ENCODE assay signal across 13 mouse cellular contexts in the genomic region with DNA sequence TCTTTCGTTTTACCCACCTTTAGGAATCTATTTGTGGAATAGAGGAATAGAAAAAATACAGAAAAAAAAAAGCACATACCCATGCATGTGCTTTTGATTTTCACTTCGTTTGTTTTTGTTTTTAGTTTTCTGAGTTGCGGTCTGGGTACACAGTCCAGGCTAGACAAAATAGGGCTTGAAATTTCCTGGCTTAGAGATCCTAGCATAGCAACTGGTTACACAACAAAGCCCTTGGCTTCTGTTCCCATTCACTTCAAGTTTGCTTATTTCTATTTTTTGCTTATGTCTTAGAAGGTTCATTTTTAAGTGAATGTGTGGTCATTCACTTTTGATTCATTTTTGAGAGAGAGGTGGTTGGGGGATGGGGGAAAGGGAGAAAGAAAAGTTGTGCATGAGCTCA. TPM values are rescaled to one million over a fixed set of nuclear protein-coding genes. Genes with fewer than 3 reads are reported as not detected.
"Had no signal": no experiment of that assay in that cellular context is flagged by ENCODE, and none has a peak within 500 bp of the region (broad histone marks: within the 10 kb centered on the region; RNA-seq: fewer than 3 reads in every experiment).

No protein-coding gene starts in this region.

- DNase-seq: gastrocnemius, postnatal 14 days; heart, adult 18-20 months; heart, postnatal 10 days; heart, postnatal 4 days; kidney, adult 8-10 months; kidney, postnatal 14 days; kidney, postnatal 4 days; liver, embryonic 13.5 days had no signal

- ATAC-seq: hindbrain, embryonic 16.5 days; inflammation-experienced regulatory T-cells, adult 6 months; intestine, embryonic 15.5 days; intestine, postnatal 0 days had no signal

RNA-seq across cellular contexts. Expression of a gene that starts 2.7 kb away (rescaled TPM):
- total RNA-seq: granulocyte monocyte progenitor cell, adult 5-6 weeks had no signal
